Mouse (Mus musculus): ENCODE results near the gene Magi2.

Gene Magi2

DNA sequence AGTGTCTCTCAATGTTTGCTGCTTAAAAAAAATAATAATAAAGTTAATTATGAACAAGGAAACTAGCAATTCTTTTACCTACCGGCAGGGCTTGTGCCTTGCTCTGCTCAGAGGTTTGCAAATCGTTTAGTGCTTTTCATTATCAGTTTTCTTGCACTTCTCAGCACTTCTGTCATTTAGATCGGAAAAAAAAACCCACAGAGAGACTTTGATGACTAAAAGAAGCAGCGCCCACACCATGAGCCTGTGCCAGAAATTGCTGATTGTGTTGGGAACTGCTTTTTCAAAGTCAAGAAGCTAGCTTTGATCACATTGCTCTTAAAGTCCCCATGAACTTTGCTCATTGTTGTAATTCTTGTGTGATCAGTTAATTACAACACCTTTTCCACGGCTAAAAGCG lies 860.2 kb downstream of the Magi2 start:
- DNase-seq = no peak

DNA sequence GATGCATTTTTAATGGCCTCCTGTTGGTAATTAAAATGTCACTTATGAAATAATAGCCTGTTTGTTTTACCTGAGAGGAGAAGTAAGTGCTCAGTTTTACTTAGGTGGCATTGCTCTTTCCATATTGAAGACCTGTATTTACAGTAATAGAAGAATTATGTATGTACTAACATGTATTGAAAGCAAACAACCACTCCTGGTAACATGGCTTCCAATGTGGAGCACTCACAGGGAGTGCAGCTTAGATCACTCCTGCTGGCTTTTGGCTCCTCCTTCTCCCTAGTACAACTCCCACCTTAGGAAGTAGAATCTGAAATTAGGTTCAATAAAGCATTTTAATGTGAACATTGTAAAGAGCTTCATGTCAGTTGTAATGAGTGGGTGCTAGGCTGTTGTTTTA lies 877.0 kb downstream of the Magi2 start:
- no peak for DNase-seq

DNA sequence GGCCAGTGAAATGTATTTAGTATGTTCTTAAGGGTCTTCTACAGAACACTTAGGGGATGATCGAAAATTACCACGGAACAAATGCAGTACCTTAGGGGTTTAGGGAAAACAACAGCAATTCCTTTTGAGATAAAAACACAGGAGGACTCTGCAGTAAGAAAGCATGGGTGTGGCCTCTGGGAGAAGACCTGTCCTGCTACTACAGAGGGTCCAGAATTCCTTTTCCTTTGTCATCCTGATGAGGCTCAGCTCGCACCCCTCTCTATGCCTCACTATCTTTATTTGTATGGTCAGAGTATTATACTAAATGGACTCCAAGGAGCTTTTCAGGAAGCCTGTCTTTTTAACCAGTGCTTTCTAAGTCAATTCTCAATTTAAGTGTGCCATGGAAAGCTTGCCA lies 877.7 kb downstream of the Magi2 start:
- no peak for DNase-seq

DNA sequence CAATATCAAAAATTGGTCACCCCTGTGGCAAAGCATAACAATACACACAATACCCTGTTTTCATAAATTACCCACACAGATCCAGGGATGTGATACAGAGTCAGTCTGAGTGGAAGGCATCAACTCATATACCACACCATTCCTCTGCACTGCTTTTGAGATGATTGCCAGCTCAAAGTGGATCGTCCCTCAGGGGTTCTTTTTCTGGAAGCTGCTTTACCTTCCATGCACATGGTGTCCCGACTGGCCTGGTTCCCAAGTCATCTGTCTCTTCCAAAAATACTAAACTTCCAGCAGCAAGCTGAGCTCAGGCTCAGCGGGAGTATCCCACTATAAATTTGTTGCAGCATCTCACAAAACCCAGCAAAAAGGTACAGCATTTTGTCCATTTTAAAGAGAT lies 882.7 kb downstream of the Magi2 start:
- peak; percentile 54 to 69 for DNase-seq

DNA sequence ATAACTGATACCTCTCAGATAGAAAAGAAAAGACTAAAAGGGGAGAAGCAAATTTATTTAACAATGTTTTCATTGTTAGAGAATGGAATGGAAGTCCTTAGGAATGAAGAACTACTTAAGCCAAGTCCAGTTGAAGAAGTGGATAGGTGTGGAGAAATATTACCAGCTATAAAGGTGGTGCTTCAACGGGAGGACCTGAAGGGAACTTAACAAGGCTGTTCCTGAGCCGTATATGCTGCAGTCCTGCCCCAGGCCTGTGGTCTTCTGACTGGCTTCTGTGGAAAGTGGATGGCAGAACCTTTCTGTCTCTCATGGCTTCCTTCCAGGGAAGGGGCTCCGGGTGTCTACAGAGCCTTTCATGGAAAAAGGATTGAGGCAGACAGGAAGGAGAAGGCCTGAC lies 890.3 kb downstream of the Magi2 start:
- DNase-seq = no peak

DNA sequence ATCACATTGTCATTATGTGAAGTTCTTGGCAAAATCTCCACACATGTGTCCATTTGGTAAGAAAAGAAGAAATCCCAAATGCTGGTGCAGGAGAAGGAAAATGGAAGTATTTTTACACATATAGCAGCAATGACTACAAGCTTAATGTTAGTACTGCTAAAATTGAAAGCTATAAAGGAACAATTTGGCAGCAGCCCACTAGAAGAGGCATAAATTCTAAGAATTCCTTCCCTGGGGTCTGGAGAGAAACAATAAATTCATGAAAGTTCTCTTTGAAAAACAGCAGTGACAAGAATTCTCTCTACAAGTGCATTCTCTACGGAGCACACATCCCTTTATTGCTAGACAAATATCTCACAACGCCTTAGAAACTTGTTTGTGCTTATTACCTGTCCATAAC lies 913.4 kb downstream of the Magi2 start:
- DNase-seq = no peak

DNA sequence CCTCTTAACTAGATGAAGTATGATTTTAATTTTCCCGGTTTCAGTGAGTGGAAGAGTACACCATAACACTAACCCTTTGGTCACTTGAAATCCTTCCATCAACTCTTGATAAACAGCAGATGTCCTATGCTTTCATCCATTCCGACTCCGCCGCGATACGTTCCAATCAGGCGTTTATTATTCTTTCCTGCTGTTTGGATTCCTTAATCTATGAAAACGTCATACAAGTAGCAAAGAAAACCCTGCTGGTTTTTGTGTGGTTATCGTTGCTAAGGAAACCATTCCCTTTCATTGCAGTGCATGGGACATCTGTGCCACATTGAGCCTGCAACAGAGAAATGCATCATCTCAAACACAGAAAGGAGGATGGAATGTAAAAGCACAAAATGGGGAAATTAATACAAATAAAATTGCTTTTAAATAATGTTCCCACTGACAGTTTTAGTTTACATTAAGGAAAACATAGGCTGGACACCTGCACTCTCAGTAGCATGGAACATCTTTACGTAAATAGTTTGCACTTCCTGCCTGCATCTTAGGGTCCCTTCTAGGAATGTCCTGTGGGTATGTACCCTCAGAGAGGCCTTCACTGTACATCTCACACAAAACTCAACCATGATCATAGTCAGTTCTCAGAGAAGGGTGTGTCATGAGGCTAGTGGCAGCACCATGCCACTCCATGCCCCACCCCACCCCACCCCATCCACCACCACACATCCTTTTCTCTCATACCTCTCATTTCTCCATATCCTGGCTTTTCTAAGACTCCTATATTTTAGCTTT lies 914.0 kb downstream of the Magi2 start:
- no peak for DNase-seq

DNA sequence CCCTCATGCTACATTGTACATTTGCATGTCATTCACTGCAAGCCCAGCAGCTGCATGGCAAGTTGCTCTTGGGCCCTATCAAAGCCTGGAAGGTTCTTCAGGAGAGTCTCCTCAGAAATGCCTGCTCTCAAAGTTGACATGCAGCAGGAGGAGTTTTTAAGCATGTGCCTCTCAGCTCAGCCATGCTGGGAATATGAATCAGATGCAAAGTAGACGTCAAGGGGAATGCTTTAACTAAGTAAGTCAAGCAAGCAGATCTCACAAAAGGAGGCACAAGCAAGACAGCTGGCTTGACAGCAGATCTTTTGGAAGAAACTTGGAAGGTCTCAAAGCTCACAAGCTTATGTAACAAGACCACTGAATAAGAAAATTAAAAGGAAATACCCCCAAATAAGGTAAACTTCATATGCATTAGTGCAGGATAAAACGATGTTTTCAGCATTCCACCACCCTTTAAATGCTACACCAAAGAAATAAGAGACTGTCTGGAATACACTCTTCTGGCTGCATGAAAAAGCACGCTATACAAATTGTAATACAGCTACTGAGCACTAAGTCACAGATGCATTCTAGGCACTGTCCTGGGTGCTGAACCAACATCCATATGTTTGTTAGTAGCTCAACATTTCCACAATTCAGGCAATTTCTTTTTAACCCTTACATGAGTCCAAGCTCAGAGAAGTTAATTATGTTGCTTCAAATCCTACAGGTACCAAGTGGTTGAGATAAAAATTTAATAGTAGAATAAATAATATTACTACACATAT lies 926.7 kb downstream of the Magi2 start:
- DNase-seq = no peak

DNA sequence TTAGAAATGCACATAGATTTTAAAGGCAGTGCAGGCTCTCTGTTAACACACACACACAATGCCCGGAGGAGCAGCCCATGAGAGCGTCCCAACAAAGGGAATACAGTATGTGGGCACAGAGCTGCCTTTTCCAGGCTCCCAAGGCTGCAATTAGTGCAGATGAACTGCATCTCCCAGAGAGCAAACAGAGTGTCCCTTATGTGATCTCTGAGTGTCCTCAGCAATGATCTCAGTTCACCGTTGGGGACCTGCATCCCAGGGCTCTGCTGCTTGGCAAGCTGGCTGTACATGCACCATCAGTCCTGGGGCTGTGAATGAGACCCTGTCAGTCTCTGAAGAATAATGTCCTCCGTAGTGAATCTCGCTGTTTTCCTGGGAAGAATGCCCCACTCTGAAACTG lies 969.9 kb downstream of the Magi2 start:
- DNase-seq = peak in 1 of 2 experiments; percentile 9

DNA sequence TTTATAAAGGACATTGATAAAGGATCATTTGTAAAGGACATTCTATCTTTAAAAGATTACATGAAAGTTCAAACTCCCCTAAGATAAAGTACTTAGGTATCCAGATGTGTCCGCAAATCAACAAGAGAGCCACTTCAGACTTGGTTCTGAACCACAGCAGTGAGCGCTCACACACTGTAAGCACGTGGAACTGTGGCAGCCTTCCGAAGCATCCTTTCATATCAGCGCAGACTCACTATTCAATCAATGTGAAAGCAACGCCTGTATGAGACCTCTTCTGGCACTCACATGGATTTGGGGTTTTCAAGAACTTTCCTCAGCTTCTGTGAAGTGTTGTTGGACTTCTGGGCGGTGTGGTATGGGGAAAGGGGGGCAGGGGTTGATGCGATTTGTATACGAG lies 970.6 kb downstream of the Magi2 start:
- DNase-seq = no peak

DNA sequence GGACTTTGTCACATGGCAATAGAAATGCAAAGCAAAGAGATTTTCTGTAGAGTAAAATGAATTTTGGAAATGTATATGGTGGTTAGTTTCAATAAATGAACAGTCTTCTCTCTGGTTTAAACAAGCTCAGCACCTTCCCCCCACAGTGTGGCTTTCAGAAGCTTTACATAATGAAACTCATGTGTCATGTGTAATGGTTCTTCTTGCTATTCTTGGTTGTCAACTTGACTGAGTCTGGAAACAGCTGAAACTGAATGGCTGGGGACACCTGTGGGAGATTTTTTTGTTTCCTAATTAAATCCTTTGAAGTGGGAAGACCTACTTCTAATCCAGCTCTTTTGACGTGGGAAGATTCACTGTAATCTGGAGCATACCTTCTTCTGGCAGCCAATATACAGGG lies 974.5 kb downstream of the Magi2 start:
- no peak for DNase-seq

DNA sequence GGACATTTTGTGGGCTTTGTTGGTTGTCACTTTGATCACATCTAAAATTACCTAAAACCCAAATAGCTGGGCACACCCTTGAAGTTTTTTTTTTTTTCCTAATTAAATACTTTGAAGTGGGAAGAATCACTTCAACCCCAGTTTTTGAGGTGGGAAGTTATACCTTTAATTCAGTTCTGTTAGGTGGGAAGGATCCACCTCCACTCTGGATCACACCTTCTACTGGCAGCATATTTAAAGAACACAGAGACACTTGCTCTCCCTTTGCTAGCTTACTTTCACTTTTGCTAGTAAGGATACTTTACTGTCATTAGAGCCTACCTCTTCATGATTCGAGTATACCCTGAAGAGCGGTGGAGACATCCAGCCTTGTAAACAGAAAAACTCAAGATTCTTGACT lies 981.3 kb downstream of the Magi2 start:
- DNase-seq = no peak

DNA sequence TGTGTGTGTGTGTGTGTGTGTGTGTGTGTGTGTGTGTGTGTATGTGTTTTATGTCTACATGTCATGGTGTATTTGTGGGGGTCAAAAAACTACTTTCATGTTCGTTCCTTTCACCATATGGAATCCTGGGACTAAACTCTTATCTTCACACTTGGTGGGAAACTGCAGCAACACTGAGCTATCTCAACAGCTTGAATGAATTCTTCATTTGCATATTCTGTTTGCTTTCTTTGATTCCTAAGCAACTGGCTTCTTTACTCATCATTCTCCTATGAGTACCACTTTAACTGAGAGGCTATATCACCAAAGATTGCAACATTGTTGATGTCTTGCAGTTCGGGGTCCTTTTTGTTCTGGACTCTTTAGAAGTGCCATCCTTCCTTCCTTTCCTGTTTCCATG lies 986.5 kb downstream of the Magi2 start:
- no peak for DNase-seq

DNA sequence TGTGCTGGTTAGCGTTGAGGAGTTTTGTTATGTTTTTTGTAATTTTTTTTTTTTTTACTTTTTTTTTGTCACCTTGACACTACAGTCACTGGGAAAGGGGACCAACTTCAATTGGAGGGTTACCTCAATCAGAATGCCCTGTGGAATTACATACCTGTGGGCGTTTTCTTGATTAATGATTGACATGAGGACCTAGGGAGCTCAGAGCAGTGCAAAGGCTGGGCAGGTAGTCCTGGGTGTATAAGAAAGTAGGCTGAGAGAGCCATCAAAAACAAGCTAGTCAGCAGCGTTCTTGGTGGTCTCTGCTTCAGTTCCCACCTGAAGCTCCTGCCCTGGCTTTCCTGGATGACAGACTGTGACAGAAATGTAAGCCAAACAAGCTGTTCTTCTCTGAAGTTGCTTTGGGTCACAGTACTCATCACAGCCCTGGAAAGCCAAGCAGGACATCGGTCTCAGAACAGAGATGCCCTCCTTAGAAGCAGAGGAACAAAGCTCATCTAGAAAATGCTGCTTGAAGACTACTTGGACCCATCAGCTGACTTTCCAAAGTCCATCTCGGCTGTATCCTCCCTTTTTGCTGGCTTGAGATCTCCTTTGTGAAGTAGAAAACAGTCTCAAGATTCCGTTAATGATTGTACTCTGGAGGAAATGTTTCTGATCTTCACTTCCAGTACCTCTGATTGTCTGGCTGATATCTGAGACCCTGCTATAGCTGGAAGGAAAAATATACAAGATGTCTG lies 999.8 kb downstream of the Magi2 start:
- no peak for DNase-seq

DNA sequence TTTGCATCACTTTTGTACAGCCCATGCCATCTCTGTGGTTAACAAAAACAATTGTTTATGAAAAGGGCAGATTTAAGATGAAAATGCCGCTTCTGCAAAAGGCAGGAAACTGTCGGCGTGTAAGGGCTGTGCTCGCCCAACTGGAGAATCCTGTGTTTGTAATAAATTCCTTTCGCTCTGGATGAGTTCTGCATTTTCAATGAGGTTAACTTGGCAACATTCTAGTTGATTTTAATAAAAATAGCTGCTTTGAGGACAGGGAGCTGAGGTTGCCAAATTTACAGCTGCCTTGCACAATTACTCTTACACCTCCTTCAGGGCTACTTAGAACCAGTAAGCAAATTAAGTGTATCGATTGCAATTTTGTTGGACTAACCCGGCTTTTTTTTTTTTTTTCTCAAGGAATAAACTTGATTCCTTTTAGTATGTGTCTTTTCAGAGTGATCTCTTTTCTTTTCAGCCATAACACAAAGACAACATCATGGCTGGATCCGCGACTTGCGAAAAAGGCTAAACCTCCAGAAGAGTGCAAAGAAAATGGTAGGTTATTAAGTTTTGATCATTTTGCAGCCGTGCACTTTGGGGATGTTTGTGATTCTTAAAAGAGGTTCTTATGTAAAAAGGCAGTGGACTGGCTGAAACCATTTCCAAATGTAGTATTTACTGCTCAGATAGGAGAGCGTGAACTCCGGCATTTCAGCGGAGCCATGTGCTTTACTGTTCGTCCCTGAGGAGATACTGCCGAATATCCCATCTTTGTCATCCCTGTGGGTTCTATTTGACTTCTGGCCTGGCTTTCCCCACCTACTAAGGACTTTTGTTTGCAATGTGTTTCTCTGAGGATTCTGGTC lies 1001.3 kb downstream of the Magi2 start:
- peak; percentile 28 to 34 for DNase-seq

DNA sequence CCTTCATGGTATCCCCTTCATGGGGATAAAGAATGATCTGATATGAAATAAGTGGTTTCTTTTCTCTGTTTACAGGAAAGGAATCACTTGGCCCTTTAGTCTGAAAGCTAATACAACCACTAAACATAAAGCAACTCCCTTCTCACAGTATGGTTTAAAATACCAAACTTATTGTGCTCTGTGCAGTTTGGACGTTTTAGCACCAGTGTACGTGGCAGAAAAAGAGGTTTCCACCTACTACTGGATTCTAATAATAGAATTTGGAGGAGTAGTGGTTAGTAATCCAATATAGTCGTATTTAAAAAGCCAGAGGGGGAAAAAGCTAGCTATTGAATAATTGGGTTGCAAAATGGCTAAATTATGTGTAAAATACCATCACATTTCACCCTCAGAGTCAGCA lies 1005.1 kb downstream of the Magi2 start:
- no peak for DNase-seq

DNA sequence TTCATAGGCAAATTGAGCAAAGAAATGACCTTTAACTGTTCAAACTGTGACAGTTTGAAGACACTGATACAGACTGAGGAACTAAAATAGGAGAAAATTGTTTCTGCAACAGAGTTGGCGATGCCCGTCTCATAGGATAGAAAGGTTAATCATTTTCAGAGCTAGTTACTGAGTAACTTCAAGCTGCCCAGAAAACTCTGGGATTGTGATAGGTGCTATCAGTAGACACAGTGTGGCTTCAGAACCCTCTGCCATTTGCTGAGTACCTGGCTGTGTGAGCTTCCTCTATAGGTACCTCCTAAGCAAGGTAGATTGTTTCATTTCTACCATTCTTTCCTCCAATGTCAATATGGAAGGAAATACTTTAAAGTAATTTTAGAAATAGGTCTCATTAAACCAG lies 1014.7 kb downstream of the Magi2 start:
- no peak for DNase-seq

DNA sequence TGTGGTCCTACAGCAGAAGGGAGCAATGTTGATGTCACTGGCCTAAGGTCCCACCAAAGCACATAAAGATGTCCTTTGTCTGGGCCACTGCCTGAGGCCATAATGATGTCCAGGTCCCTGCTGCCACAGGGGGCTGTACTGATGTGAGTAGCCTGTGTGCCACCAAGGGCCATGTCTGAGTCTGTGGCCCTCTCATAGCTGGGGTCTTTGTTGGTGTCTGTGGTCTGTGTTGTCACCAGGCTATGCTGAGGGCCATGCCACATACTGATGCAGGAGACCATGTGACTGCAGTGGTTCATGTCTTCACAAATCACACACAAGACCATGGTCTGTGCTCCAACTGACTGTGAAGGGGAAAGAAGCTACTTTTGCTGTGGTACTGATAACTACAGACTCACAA lies 1015.7 kb downstream of the Magi2 start:
- no peak for DNase-seq

DNA sequence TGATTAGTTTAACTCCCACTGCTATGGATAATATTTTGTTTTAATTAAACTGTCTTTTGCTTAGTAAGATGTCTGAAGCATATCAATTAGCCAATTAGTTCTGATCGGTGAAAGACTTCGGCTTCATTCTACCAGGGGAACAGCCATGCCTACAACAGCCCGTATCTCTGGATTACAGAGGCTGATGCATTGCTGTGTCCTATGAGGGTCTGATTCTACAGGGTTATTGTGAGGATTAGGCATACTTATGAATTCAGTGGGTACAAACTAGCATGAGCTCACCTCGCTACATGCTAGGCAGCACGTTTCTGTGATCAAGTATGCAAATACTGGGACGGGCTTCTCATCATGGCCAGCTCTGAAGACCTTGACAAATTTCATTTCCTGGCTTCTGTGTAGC lies 1022.5 kb downstream of the Magi2 start:
- no peak for DNase-seq

DNA sequence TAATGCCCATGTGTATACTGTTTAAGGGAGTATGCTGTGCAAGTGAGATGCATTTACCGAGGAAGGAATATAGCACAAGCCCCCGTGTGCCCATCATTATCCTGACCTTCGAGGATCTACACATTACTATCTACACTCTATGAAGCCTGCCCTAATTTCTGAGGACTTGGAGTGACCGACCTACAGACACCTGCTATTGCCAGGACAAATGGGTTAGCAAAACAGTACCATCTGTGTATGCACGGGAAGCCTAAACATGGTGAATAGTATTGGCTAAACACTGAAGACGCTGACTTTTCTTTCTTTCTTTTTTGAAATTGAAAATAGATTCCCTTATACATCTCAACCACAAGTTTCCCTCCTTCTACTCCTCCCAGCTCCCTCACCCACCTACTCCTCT lies 1024.7 kb downstream of the Magi2 start:
- DNase-seq = no peak

DNA sequence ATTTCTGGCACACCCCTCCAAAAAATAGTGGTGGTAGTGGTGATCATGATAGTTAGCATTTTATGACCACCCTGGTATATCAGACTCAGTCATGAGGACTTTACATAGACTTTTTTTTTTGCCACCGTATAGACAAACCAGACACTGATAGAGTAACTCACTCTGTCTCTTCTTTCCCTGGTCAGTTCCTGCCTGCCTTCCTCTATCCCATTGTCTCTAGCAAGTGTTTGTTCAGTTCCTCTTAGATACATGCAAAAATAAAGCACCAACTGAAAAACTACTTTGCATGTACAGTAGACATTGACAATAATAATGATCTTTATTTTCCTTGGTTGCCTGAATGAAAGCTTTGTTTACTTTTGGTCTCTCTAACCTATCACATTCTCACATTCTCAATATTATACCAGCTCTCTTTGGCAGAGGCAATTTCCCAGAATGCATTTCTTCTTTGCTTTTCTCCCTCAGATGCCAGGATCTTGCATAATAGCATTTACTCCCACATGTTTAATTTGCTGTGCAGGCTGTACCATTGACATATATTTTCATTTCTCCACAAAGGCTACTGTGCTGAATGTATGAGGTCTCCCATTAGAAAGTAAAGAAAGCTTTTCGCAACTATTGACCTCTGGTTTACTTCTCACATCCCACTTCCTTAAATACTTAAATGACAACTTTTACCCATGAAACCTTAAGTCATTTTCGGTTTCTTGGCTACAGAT lies 1029.5 kb downstream of the Magi2 start:
- DNase-seq = no peak

DNA sequence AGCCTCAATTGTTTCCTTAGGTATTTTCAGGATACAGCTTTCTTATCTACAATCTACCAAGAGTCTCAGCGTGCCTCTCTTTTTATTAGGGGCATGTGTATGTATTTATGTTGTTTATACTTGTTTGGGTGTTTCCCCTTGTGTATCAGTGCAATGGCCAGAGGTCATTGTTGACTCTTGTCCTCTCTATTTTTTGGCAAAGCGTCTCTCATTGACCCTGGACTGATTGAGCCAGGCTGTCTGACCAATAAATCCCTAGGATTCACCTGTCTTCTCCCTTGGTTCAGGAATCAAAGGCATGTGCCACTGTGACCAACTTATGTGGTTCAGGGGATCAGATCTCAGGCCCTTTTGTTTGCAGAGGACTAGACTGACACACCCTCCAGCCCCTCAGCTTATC lies 1030.1 kb downstream of the Magi2 start:
- DNase-seq = no peak
